Mouse (Mus musculus) ES-Bruce4 (cell line): Measurements from ENCODE around the gene Mrm1.

Experiments used
- CTCF ChIP-seq: IDR thresholded peaks from one replicate; pipeline ENCODE4 v1.8.1; 2011; ENCODE audit warnings: low read depth, low read length
- POLR2A ChIP-seq: IDR thresholded peaks from one replicate; pipeline ENCODE4 v1.8.1; 2011; ENCODE audit warnings: low read length; ENCODE audit not compliant: insufficient read depth

GRCm38 (mm10) chr11:84797627-84798353, 21.5 kb downstream of the Mrm1 start:
- no peak for TF ChIP-seq POLR2A
- TF ChIP-seq CTCF = peak; percentile 99
